Mouse (Mus musculus): ENCODE results near the gene Aldh3b2. TPM values are rescaled to one million over a fixed set of nuclear protein-coding genes. Genes with fewer than 3 reads are reported as not detected.
A peak's percentile ranks its signal among the peaks of the same experiment; 100 is the strongest.

Gene Aldh3b2
- polyA plus RNA-seq, 1 experiment from 2014 or later = 1.2 TPM

- WGBS = 25% methylated on average over 10 of the region's 10 CpGs
- Histone ChIP-seq H3K27me3 (replicated peaks; ENCODE audit: control insufficient read depth, insufficient read depth, low read length) (no peaks in the 10 kb centered on the region), H3K27ac (ENCODE audit: low read length) (no peak overlapping the region), H3K36me3 (ENCODE audit: control insufficient read depth, insufficient read depth, low read length) (no peaks in the 10 kb centered on the region), H3K4me1 (ENCODE audit: control insufficient read depth, insufficient read depth, low read length) (peaks cover 9% of the 10 kb centered on the region; the same call in 1 of the 2 replicates), H3K9ac (ENCODE audit: low read depth, low read length) (no peak overlapping the region), H3K4me3 (ENCODE audit: low read length) (no peak overlapping the region), H3K9me3 (ENCODE audit: control insufficient read depth, low read length) (no peaks in the 10 kb centered on the region), H3K4me2 (ENCODE audit: low read depth, low read length) (no peak overlapping the region)
- peak; percentile 56; the same call in 1 of the 2 replicates for ATAC-seq
Measured at GRCm38 (mm10) chr19:3945872-3946564, 26.1 kb upstream of the Aldh3b2 start.

DNA sequence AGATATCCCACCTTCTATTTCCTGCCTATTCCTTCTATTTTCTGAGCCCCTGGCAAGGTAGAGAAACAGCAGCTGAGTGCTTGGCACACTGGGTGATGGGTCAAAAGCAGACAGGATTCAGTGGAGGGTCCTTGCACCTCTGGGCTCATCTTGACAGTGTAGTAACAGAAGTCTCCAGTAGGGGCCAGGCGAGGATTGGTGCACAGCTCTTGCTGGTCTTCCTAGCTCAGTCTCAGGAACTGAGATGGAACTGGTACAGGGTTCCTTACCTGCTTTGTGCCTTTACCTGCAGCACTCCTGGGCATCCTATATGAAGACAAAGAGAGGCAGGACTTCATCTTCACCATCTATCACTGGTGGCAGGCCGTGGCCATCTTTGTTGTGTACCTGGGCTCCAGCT, 25.4 kb upstream of the Aldh3b2 start:
- Histone ChIP-seq H3K4me1 (ENCODE audit: control insufficient read depth, insufficient read depth, low read length) (peaks cover 9% of the 10 kb centered on the region; the same call in 1 of the 2 replicates), H3K4me3 (ENCODE audit: low read length) (no peak overlapping the region), H3K36me3 (ENCODE audit: control insufficient read depth, insufficient read depth, low read length) (no peaks in the 10 kb centered on the region), H3K9me3 (ENCODE audit: control insufficient read depth, low read length) (no peaks in the 10 kb centered on the region), H3K9ac (ENCODE audit: low read depth, low read length) (no peak overlapping the region), H3K4me2 (ENCODE audit: low read depth, low read length) (no peak overlapping the region), H3K27ac (ENCODE audit: low read length) (no peak overlapping the region), H3K27me3 (replicated peaks; ENCODE audit: control insufficient read depth, insufficient read depth, low read length) (no peaks in the 10 kb centered on the region)
- 21% methylated on average over 2 of the region's 2 CpGs for WGBS
- ATAC-seq = peak; percentile 67

GRCm38 (mm10) chr19:3947813-3948212, 24.3 kb upstream of the Aldh3b2 start:
- Histone ChIP-seq H3K27ac (ENCODE audit: low read length) (no peak overlapping the region), H3K36me3 (ENCODE audit: control insufficient read depth, insufficient read depth, low read length) (no peaks in the 10 kb centered on the region), H3K9ac (ENCODE audit: low read depth, low read length) (no peak overlapping the region), H3K9me3 (ENCODE audit: control insufficient read depth, low read length) (no peaks in the 10 kb centered on the region), H3K27me3 (replicated peaks; ENCODE audit: control insufficient read depth, insufficient read depth, low read length) (no peaks in the 10 kb centered on the region), H3K4me3 (ENCODE audit: low read length) (no peak overlapping the region), H3K4me2 (ENCODE audit: low read depth, low read length) (no peak overlapping the region), H3K4me1 (ENCODE audit: control insufficient read depth, insufficient read depth, low read length) (peaks cover 9% of the 10 kb centered on the region; the same call in 1 of the 2 replicates)
- 82% methylated on average over 3 of the region's 3 CpGs for WGBS
- no peak for ATAC-seq

- Histone ChIP-seq H3K9ac (ENCODE audit: low read depth, low read length) (no peak overlapping the region), H3K4me1 (ENCODE audit: control insufficient read depth, insufficient read depth, low read length) (0 out of 2 replicates have a peak, but pooled peaks cover 3% of the 10 kb centered on the region), H3K27me3 (replicated peaks; ENCODE audit: control insufficient read depth, insufficient read depth, low read length) (no peaks in the 10 kb centered on the region), H3K9me3 (ENCODE audit: control insufficient read depth, low read length) (no peaks in the 10 kb centered on the region), H3K4me2 (ENCODE audit: low read depth, low read length) (no peak overlapping the region), H3K4me3 (ENCODE audit: low read length) (no peak overlapping the region), H3K27ac (ENCODE audit: low read length) (no peak overlapping the region), H3K36me3 (ENCODE audit: control insufficient read depth, insufficient read depth, low read length) (no peaks in the 10 kb centered on the region)
- WGBS = 70% methylated on average over 14 of the region's 14 CpGs
- no peak for ATAC-seq
Measured at GRCm38 (mm10) chr19:3948546-3948945, 23.6 kb upstream of the Aldh3b2 start.

DNA sequence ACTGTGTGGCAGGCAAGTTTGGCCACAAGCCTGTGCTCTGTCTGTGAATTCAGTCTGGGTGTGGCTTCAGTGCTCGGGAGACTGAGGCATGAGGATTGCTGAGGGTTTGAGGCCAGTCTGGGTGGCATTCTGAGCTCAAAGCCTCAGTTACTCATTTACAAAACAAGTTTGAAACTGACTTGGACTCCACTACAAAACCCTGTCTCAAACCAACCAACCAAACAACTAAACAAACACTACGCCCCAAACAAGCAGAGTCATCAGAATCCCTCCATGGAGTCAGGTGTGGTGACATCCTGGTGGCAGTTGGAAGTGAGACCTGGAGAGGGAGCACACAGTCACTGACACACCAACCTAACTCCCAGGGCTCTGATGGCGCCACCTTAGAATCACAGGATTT, 21.8 kb upstream of the Aldh3b2 start:
- WGBS = 86% methylated on average over 3 of the region's 3 CpGs
- Histone ChIP-seq H3K27me3 (replicated peaks; ENCODE audit: control insufficient read depth, insufficient read depth, low read length) (no peaks in the 10 kb centered on the region), H3K4me3 (ENCODE audit: low read length) (no peak overlapping the region), H3K9me3 (ENCODE audit: control insufficient read depth, low read length) (no peaks in the 10 kb centered on the region), H3K9ac (ENCODE audit: low read depth, low read length) (no peak overlapping the region), H3K4me2 (ENCODE audit: low read depth, low read length) (no peak overlapping the region), H3K27ac (ENCODE audit: low read length) (no peak overlapping the region), H3K4me1 (ENCODE audit: control insufficient read depth, insufficient read depth, low read length) (0 out of 2 replicates have a peak, but pooled peaks cover 3% of the 10 kb centered on the region), H3K36me3 (ENCODE audit: control insufficient read depth, insufficient read depth, low read length) (no peaks in the 10 kb centered on the region)
- ATAC-seq = no peak

DNA sequence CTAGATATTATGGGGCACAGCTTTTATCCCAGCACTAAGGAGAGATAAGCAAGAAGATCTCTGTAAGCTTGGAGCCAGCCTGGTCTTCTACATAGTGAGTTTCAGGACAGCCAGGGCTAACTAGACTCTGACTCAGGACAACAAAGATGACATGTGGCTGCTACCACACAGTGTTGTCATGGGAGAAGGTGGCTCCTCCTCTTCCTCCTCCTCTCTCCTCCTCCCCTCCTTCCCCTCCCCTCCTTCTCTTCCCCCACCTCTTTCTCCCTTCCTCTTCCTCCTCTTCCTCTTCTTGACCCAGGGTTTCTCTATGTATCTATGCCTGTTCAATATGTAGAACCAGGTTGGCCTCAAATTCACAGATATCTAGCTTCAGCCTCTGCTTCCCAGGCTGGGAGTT, 20.7 kb upstream of the Aldh3b2 start:
- no peak for ATAC-seq

GRCm38 (mm10) chr19:3952099-3952498, 20.0 kb upstream of the Aldh3b2 start:
- Histone ChIP-seq H3K27me3 (replicated peaks; ENCODE audit: control insufficient read depth, insufficient read depth, low read length) (no peaks in the 10 kb centered on the region), H3K4me2 (ENCODE audit: low read depth, low read length) (no peak overlapping the region), H3K9me3 (ENCODE audit: control insufficient read depth, low read length) (no peaks in the 10 kb centered on the region), H3K36me3 (ENCODE audit: control insufficient read depth, insufficient read depth, low read length) (no peaks in the 10 kb centered on the region), H3K4me3 (ENCODE audit: low read length) (no peak overlapping the region), H3K4me1 (ENCODE audit: control insufficient read depth, insufficient read depth, low read length) (peaks cover 3% of the 10 kb centered on the region; the same call in 1 of the 2 replicates), H3K9ac (ENCODE audit: low read depth, low read length) (no peak overlapping the region), H3K27ac (ENCODE audit: low read length) (no peak overlapping the region)
- ATAC-seq = no peak
- WGBS = 59% methylated on average over 1 of the region's 1 CpGs

More for the DNA sequence above, 20.7 kb upstream of the Aldh3b2 start:
- no peak overlapping the region for H3K4me3 ChIP-seq (ENCODE audit: low read length)
- no peak overlapping the region for H3K27ac ChIP-seq (ENCODE audit: low read length)
- peaks cover 3% of the 10 kb centered on the region; the same call in 1 of the 2 replicates for H3K4me1 ChIP-seq (ENCODE audit: control insufficient read depth, insufficient read depth, low read length)
- H3K27me3 ChIP-seq (replicated peaks; ENCODE audit: control insufficient read depth, insufficient read depth, low read length) = no peaks in the 10 kb centered on the region
- no peaks in the 10 kb centered on the region for H3K36me3 ChIP-seq (ENCODE audit: control insufficient read depth, insufficient read depth, low read length)
- H3K9ac ChIP-seq (ENCODE audit: low read depth, low read length) = no peak overlapping the region
- H3K4me2 ChIP-seq (ENCODE audit: low read depth, low read length) = no peak overlapping the region
- H3K9me3 ChIP-seq (ENCODE audit: control insufficient read depth, low read length) = no peaks in the 10 kb centered on the region

- no peak for ATAC-seq
- no peak overlapping the region for H3K9ac ChIP-seq (ENCODE audit: low read depth, low read length)
- H3K4me1 ChIP-seq (ENCODE audit: control insufficient read depth, insufficient read depth, low read length) = peaks cover 3% of the 10 kb centered on the region; the same call in 1 of the 2 replicates
- H3K27ac ChIP-seq (ENCODE audit: low read length) = no peak overlapping the region
- H3K36me3 ChIP-seq (ENCODE audit: control insufficient read depth, insufficient read depth, low read length) = no peaks in the 10 kb centered on the region
- no peak overlapping the region for H3K4me2 ChIP-seq (ENCODE audit: low read depth, low read length)
- no peak overlapping the region for H3K4me3 ChIP-seq (ENCODE audit: low read length)
- H3K27me3 ChIP-seq (replicated peaks; ENCODE audit: control insufficient read depth, insufficient read depth, low read length) = no peaks in the 10 kb centered on the region
- WGBS = 72% methylated on average over 3 of the region's 3 CpGs
- no peaks in the 10 kb centered on the region for H3K9me3 ChIP-seq (ENCODE audit: control insufficient read depth, low read length)
Measured at GRCm38 (mm10) chr19:3955033-3955432, 17.1 kb upstream of the Aldh3b2 start.

- H3K4me1 ChIP-seq (ENCODE audit: control insufficient read depth, insufficient read depth, low read length) = peaks cover 3% of the 10 kb centered on the region; the same call in 1 of the 2 replicates
- WGBS = 31% methylated on average over 4 of the region's 4 CpGs
- no peak overlapping the region for H3K4me2 ChIP-seq (ENCODE audit: low read depth, low read length)
- no peaks in the 10 kb centered on the region for H3K9me3 ChIP-seq (ENCODE audit: control insufficient read depth, low read length)
- no peak overlapping the region for H3K9ac ChIP-seq (ENCODE audit: low read depth, low read length)
- H3K27me3 ChIP-seq (replicated peaks; ENCODE audit: control insufficient read depth, insufficient read depth, low read length) = no peaks in the 10 kb centered on the region
- ATAC-seq = peak; percentile 80
- no peaks in the 10 kb centered on the region for H3K36me3 ChIP-seq (ENCODE audit: control insufficient read depth, insufficient read depth, low read length)
- H3K4me3 ChIP-seq (ENCODE audit: low read length) = no peak overlapping the region
- H3K27ac ChIP-seq (ENCODE audit: low read length) = no peak overlapping the region
Measured at GRCm38 (mm10) chr19:3955804-3956203, 16.3 kb upstream of the Aldh3b2 start.
